Mouse (Mus musculus): ENCODE measurements around the gene Caskin1. TPM values are rescaled to one million over a fixed set of nuclear protein-coding genes. Genes with fewer than 3 reads are reported as not detected.

The Caskin1 gene
- total RNA-seq, 2 experiments from 2014 or later: 143 to 165 TPM

Other genes with a start within 250 kb of the Caskin1 start
- gene Ccnf, start 237.1 kb upstream of the Caskin1 start, total RNA-seq (2021): 1 to 10 TPM; 4.1 to 6.6 TPM
- 1 to 10 TPM in 1 of 2 experiments, under 1 TPM in 1; 0.47 to 1.2 TPM for gene Abca17, start 137.5 kb upstream of the Caskin1 start, total RNA-seq (2021)
- gene Abca3, start 136.7 kb upstream of the Caskin1 start, total RNA-seq (2021): 10 to 100 TPM; 70.7 to 75.2 TPM
- 100 to 1,000 TPM; 117 to 120 TPM for gene Rnps1, start 74.0 kb upstream of the Caskin1 start, total RNA-seq (2021)
- gene Eci1, start 62.0 kb upstream of the Caskin1 start, total RNA-seq (2021): 10 to 100 TPM; 23.3 to 26.9 TPM
- 1 to 10 TPM; 6.0 to 7.8 TPM for gene Dnase1l2, start 45.5 kb upstream of the Caskin1 start, total RNA-seq (2021)
- gene E4f1, start 18.3 kb upstream of the Caskin1 start, total RNA-seq (2021): 10 to 100 TPM; 25.4 to 36.0 TPM
- gene Pgp, start 18.2 kb upstream of the Caskin1 start, total RNA-seq (2021): 10 to 100 TPM; 61.5 to 74.6 TPM
- gene Bricd5, start 14.7 kb upstream of the Caskin1 start, total RNA-seq (2021): 1 to 10 TPM; 1.6 to 3.5 TPM
- 10 to 100 TPM; 38.1 to 40.1 TPM for gene Mlst8, start 9.5 kb upstream of the Caskin1 start, total RNA-seq (2021)
- 10 to 100 TPM; 69.9 to 88.9 TPM for gene Traf7, start 39.3 kb downstream of the Caskin1 start, total RNA-seq (2021)
- 10 to 100 TPM; 65.1 to 72.1 TPM for gene Rab26, start 45.6 kb downstream of the Caskin1 start, total RNA-seq (2021)
- 10 to 100 TPM; 68.9 to 89.9 TPM for gene Pkd1, start 61.2 kb downstream of the Caskin1 start, total RNA-seq (2021)
- gene Tsc2, start 144.0 kb downstream of the Caskin1 start, total RNA-seq (2021): 100 to 1,000 TPM; 150 to 186 TPM
- gene Nthl1, start 144.1 kb downstream of the Caskin1 start, total RNA-seq (2021): 1 to 10 TPM; 3.3 to 4.7 TPM
- 10 to 100 TPM; 45.1 to 50.0 TPM for gene Slc9a3r2, start 161.7 kb downstream of the Caskin1 start, total RNA-seq (2021)
- gene Npw, start 169.9 kb downstream of the Caskin1 start, total RNA-seq (2021): 1 to 10 TPM; 2.1 to 2.9 TPM
- gene Zfp598, start 181.1 kb downstream of the Caskin1 start, total RNA-seq (2021): 10 to 100 TPM; 36.9 to 40.0 TPM
- 100 to 1,000 TPM; 160 to 178 TPM for gene Syngr3, start 201.4 kb downstream of the Caskin1 start, total RNA-seq (2021)
- gene Gfer, start 207.6 kb downstream of the Caskin1 start, total RNA-seq (2021): 10 to 100 TPM; 18.6 to 19.2 TPM
- gene Noxo1, start 207.6 kb downstream of the Caskin1 start, total RNA-seq (2021): 1 to 10 TPM; 2.7 to 3.0 TPM
- 10 to 100 TPM; 27.7 to 29.8 TPM for gene Tbl3, start 219.1 kb downstream of the Caskin1 start, total RNA-seq (2021)
- gene Rnf151, start 229.5 kb downstream of the Caskin1 start, total RNA-seq (2021): not detected
- gene Rps2, start 229.5 kb downstream of the Caskin1 start, total RNA-seq (2021): 100 to 1,000 TPM; 352 to 392 TPM
- gene Ndufb10, start 235.9 kb downstream of the Caskin1 start, total RNA-seq (2021): 100 to 1,000 TPM; 201 to 234 TPM
- gene Rpl3l, start 239.2 kb downstream of the Caskin1 start, total RNA-seq (2021): under 1 TPM in 1 of 2 experiments, not detected in 1; 0.20 TPM
- gene Msrb1, start 248.0 kb downstream of the Caskin1 start, total RNA-seq (2021): 10 to 100 TPM; 40.5 to 46.2 TPM

Data from layer of hippocampus, postnatal 25 days (tissue).